Mouse (Mus musculus): ENCODE data around the gene Chst3. TPM values are rescaled to one million over a fixed set of nuclear protein-coding genes. Genes with fewer than 3 reads are reported as not detected.
"Not testable (repeated sequence)": the region's sequence is repeated elsewhere in the genome, so short reads cannot be mapped to it uniquely, and the experiment has no call there.

Gene Chst3
- total RNA-seq, 2 experiments from 2014 or later: 1.6 to 1.8 TPM

DNA sequence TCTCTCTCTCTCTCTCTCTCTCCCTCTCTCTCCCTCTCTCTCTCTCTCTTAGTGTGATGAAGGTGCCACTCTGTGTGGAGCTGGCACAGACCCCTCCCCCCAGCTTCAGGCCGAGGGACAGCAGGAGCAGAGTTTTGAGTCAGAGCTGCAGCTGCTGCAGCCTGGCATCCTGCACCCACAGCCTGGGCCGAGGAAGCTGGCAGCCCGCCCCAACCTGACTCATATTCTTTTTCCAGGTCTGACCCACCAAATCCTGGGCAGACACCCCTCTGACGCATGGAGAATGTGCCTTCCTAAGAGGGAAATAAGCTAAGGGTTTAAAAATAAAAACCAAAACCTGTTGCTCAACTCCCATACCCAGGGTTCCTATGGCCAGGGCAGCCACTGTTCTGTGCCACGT is 9.8 kb downstream of the Chst3 start:
- DNase-seq (ENCODE audit: extremely low spot score in 1 of 2, low spot score in 2 of 2): peak; percentile 44 to 80
- intact Hi-C loops (cut with DNase I): no loop called here

- intact Hi-C loops (cut with DNase I): no loop called here
Observed at GRCm38 (mm10) chr10:60207166-60207705, 11.8 kb downstream of the Chst3 start.

GRCm38 (mm10) chr10:60205601-60206241 is 13.3 kb downstream of the Chst3 start:
- intact Hi-C loops (cut with DNase I): no loop called here
- no peak for DNase-seq (ENCODE audit: extremely low spot score in 1 of 2, low spot score in 2 of 2)

More at GRCm38 (mm10) chr10:60207166-60207705, 11.8 kb downstream of the Chst3 start:
- no peak for DNase-seq (ENCODE audit: extremely low spot score in 1 of 2, low spot score in 2 of 2)

GRCm38 (mm10) chr10:60202785-60203184 is 16.3 kb downstream of the Chst3 start:
- intact Hi-C loops (cut with DNase I): no loop called here
- DNase-seq (ENCODE audit: extremely low spot score in 1 of 2, low spot score in 2 of 2): peak; percentile 36 to 59

DNA sequence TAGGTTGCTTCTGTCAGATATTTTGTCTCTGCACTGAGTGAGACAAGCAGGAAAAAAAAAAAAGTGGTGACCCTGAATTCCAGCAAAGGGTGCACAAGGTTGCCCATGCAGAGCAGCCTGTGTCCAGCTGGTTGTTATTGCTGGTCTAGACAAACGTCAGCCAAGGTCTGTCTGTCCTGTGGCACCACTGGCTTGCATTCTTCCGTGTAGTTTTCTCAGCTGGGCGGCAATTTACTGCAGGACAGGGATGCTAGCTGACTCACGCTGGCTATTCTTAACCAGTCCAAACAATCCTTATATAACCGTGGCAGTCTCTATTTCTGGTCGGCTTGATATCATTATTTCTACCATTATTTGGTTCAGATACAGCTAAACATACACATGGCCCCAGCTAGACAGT is 18.1 kb downstream of the Chst3 start:
- no peak for DNase-seq (ENCODE audit: extremely low spot score in 1 of 2, low spot score in 2 of 2)
- intact Hi-C loops (cut with DNase I): no loop called here

GRCm38 (mm10) chr10:60199378-60199777 is 19.7 kb downstream of the Chst3 start:
- intact Hi-C loops (cut with DNase I): no loop called here

DNA sequence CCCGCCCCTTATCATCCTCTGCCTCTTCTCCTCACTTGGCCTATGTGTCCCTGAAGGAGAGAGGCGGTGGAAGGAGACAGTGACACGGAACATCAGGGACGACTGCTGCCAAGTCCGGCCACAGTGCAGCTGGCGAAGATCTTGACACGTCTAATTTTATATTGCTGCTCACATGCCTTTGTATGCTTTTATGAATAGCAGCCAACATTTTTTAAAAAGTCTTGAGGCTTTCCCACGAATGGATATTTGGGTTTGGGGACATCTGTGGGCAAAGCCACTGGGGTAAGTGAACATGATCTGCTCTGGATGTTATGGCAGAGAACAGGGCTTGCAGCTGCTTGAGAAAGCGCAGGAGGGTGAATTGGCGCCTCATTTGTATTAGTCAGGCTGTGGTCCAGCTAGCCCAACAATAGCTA is 21.6 kb downstream of the Chst3 start:
- intact Hi-C loops (cut with DNase I): no loop called here
- no peak for DNase-seq (ENCODE audit: extremely low spot score in 1 of 2, low spot score in 2 of 2)

More at GRCm38 (mm10) chr10:60199378-60199777, 19.7 kb downstream of the Chst3 start:
- DNase-seq (ENCODE audit: extremely low spot score in 1 of 2, low spot score in 2 of 2): no peak

DNA sequence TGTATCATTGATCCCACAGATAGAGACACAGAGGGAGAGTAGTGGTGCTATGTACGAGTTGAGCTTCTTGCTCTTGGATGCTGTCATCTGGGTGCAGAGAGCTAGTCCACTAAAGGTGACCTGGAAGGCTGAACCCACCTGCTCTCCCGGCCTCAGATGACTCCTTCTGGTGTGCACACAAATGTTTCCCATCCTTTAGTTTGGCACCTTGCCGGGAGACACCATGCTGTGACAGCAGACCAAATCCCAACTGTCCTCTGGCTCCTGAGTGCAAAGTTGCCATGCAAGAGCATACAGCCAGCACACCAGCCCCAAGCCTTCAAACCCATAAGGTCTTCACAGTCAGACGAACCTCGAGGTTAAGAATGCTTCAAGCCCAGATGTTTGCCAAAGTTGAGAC is 22.1 kb downstream of the Chst3 start:
- intact Hi-C loops (cut with DNase I): no loop called here
- no peak for DNase-seq (ENCODE audit: extremely low spot score in 1 of 2, low spot score in 2 of 2)

GRCm38 (mm10) chr10:60195087-60195486 is 24.0 kb downstream of the Chst3 start:
- peak; percentile 51 to 85 for DNase-seq (ENCODE audit: extremely low spot score in 1 of 2, low spot score in 2 of 2)
- intact Hi-C loops (cut with DNase I): no loop called here

DNA sequence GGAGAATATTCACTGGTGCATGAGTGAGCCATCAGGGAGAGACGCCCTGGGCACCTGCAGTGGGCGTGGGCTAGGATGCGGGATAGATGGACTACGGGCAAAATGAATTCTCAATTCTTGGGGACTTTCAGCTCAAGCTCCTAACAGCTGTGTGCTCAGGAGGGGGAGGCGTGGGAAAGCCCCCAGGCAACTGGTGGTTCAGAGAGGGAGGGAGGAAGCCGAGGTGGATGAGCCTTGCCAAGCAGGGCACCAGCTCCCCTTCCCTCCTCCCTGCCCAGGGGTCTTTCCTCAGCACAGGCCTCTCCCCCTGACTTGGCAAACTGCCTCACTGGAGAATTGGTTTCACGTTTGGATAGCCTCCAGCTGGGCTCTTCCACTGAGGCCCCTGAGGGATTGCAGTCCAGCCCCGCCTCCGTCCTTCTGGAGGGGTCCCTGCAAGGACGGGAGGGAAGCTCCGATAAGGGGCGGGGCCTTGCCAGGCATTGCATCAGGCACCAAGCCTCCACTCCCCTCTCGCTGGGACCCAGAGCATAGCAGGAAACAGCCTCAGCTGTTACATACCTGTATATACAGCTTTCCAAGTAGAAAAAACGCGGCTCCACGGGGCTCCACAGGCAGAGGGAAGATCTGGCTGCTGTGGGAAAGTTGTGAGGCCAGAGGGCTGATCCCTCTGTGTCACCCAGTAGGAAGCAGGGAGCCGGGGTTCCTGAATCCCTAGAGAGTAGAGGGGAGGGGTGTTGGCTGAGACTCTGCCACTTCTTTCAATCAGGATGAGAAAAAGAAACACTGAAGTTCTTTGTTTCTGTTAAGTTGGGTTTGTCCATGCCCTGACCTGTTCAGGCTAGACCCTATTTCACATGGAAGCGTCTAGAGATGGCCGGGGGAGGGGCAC is 25.3 kb downstream of the Chst3 start:
- peak; percentile 49 to 90 for DNase-seq (ENCODE audit: extremely low spot score in 1 of 2, low spot score in 2 of 2)
- intact Hi-C loops (cut with DNase I): loop anchor here (5.0 kb wide), 2 partner anchors 34 to 41 kb away; no protein-coding TSS in a partner anchor

GRCm38 (mm10) chr10:60191796-60192195 is 27.3 kb downstream of the Chst3 start:
- intact Hi-C loops (cut with DNase I): loop anchor here (5.0 kb wide), 2 partner anchors 36 to 39 kb away; no protein-coding TSS in a partner anchor
- DNase-seq (ENCODE audit: extremely low spot score in 1 of 2, low spot score in 2 of 2): peak; percentile 73 to 80

DNA sequence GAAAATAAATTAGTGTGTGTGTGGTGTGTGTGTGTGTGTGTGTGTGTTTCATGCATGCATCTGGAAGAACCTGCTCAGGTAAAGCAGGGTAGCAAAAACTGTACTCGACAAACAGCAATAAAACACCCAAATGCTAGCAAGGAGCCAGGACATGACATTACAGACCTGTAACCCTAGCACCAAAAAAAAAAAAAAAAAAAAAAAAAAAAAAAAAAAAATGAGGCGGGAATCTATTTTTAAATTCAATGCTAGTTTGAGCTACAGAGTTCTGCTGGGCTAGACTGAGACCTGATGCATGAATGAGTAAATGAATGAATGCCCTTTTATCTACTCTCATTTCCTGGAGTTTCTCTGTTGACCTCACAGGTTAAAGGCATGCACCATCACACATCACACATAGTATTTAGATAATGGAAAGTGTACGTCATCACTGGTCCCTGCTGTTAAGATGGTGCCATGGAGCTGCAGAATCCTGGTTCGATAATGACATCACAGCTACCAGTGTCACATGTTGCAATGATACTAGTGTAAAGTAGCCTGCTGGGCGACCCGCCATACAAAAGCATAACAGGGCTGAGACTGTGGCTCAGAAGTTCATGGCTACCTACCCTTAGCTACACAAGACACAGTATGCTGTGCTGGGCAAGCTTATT is 29.4 kb downstream of the Chst3 start:
- DNase-seq (ENCODE audit: extremely low spot score in 1 of 2, low spot score in 2 of 2): no peak
- intact Hi-C loops (cut with DNase I): loop anchor here (5.0 kb wide), 2 partner anchors 37 to 38 kb away; no protein-coding TSS in a partner anchor

- peak in 1 of 2 experiments; percentile 39 for DNase-seq (ENCODE audit: extremely low spot score in 1 of 2, low spot score in 2 of 2)
- intact Hi-C loops (cut with DNase I): no loop called here
Observed at GRCm38 (mm10) chr10:60186191-60186945, 32.7 kb downstream of the Chst3 start.

- DNase-seq (ENCODE audit: extremely low spot score in 1 of 2, low spot score in 2 of 2): no peak
Observed at GRCm38 (mm10) chr10:60185023-60185709, 33.9 kb downstream of the Chst3 start.

DNA sequence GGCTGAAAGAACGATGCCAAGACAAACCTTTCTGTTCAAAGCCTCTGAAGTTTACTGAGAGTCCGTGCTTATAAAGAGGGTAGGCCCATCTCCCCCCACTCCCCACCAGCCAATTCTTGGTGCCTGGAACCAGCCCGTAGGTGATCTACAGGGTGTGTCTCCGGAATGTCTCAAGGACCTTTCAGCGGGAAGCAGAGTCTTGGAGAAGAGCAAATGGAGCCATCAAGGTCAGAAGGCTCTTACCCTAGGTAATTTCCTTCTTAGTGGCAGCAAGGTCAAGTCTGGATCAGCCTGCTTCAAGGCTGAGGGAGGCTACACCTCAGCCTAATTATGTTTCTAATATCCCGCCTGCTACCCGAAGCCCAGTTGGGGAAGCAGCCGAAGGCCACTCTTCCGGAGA is 43.8 kb downstream of the Chst3 start:
- DNase-seq (ENCODE audit: extremely low spot score in 1 of 2, low spot score in 2 of 2); intact Hi-C loops (cut with DNase I): not testable (repeated sequence)

More at GRCm38 (mm10) chr10:60185023-60185709, 33.9 kb downstream of the Chst3 start:
- intact Hi-C loops (cut with DNase I): no loop called here

- intact Hi-C loops (cut with DNase I): no loop called here
- DNase-seq (ENCODE audit: extremely low spot score in 1 of 2, low spot score in 2 of 2): no peak
Observed at GRCm38 (mm10) chr10:60174506-60174905, 44.6 kb downstream of the Chst3 start.

DNA sequence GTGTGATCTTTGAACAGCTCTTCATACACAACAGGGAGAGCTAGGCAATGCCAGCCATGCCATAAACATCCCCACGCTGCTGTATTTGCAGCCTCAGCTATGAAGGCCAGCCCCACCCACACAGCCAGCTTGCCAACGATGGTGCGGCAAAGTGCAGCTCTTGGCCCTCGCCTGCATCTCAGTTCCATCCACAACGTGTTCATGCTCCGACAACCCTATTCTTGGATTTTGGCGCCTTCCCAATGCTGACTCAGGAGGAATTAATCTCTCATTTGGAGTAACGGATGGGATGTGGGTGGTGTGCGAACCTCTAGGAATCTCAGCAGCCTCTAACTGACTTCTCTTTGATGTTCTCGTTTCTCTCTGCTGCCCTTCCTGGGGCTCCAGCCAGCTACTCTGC is 46.0 kb downstream of the Chst3 start:
- intact Hi-C loops (cut with DNase I): no loop called here
- DNase-seq (ENCODE audit: extremely low spot score in 1 of 2, low spot score in 2 of 2): peak; percentile 80

DNA sequence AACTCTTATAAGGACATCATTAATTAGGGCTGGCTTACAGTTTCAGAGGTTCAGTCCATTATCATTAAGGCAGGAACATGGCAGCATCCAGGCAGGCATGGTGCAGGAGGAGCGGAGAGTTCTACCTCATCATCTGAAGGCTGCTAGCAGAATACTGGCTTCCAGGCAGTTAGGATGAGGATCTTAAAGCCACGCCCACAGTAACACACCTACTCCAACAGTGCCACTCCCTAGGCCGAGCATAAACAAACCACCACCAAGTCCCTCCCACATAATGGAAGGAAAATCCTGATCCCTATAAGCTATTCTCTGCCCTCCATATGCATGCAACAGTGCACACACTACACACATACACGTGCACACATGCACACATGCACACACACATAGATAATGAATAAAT is 46.8 kb downstream of the Chst3 start:
- intact Hi-C loops (cut with DNase I): no loop called here

More for the DNA sequence above, 46.8 kb downstream of the Chst3 start:
- DNase-seq (ENCODE audit: extremely low spot score in 1 of 2, low spot score in 2 of 2): no peak

Data from left cerebral cortex, postnatal 10 days (tissue).